Mouse (Mus musculus): ENCODE measurements around the gene Lars2. TPM values are rescaled to one million over a fixed set of nuclear protein-coding genes. Genes with fewer than 3 reads are reported as not detected.

The Lars2 gene
- polyA plus RNA-seq, 1 experiment, result 3,732 TPM

- TF ChIP-seq CTCF (IDR thresholded peaks at IDR 0.05; ENCODE audit: low read depth, low read length), result no peak
- TF ChIP-seq POLR2A (IDR thresholded peaks at IDR 0.05; ENCODE audit: borderline replicate concordance, low read depth, low read length), result no peak
- Histone ChIP-seq H3K4me1 (ENCODE audit: control insufficient read depth, insufficient read depth, low read length) (peaks cover 32% of the 10 kb centered on the region), H3K4me3 (ENCODE audit: insufficient read depth, low read length) (no peak overlapping the region), H3K27ac (ENCODE audit: insufficient read depth, low read depth, low read length) (peak overlapping the region; percentile 4; the same call in 1 of the 2 replicates)
Observed at GRCm38 (mm10) chr9:123503171-123503834, 136.6 kb downstream of the Lars2 start.

GRCm38 (mm10) chr9:123504325-123504724, 137.6 kb downstream of the Lars2 start:
- Histone ChIP-seq H3K27ac (ENCODE audit: insufficient read depth, low read depth, low read length) (no peak overlapping the region), H3K4me1 (ENCODE audit: control insufficient read depth, insufficient read depth, low read length) (peaks cover 32% of the 10 kb centered on the region), H3K4me3 (ENCODE audit: insufficient read depth, low read length) (no peak overlapping the region)
- TF ChIP-seq CTCF (IDR thresholded peaks at IDR 0.05; ENCODE audit: low read depth, low read length) (peak; percentile 90), POLR2A (IDR thresholded peaks at IDR 0.05; ENCODE audit: borderline replicate concordance, low read depth, low read length) (no peak)

GRCm38 (mm10) chr9:123505598-123505997, 138.9 kb downstream of the Lars2 start:
- TF ChIP-seq CTCF (IDR thresholded peaks at IDR 0.05; ENCODE audit: low read depth, low read length) (no peak), POLR2A (IDR thresholded peaks at IDR 0.05; ENCODE audit: borderline replicate concordance, low read depth, low read length) (no peak)
- no peak overlapping the region for H3K4me3 ChIP-seq (ENCODE audit: insufficient read depth, low read length)
- peaks cover 26% of the 10 kb centered on the region for H3K4me1 ChIP-seq (ENCODE audit: control insufficient read depth, insufficient read depth, low read length)
- H3K27ac ChIP-seq (ENCODE audit: insufficient read depth, low read depth, low read length), result no peak overlapping the region

GRCm38 (mm10) chr9:123506270-123507146, 139.8 kb downstream of the Lars2 start:
- Histone ChIP-seq H3K4me3 (ENCODE audit: insufficient read depth, low read length) (no peak overlapping the region), H3K4me1 (ENCODE audit: control insufficient read depth, insufficient read depth, low read length) (peaks cover 24% of the 10 kb centered on the region), H3K27ac (ENCODE audit: insufficient read depth, low read depth, low read length) (no peak overlapping the region)
- no peak for TF ChIP-seq CTCF (IDR thresholded peaks at IDR 0.05; ENCODE audit: low read depth, low read length)

GRCm38 (mm10) chr9:123507380-123507779, 140.7 kb downstream of the Lars2 start:
- no peak for TF ChIP-seq POLR2A (IDR thresholded peaks at IDR 0.05; ENCODE audit: borderline replicate concordance, low read depth, low read length)
- TF ChIP-seq CTCF (IDR thresholded peaks at IDR 0.05; ENCODE audit: low read depth, low read length), result no peak
- peaks cover 21% of the 10 kb centered on the region for H3K4me1 ChIP-seq (ENCODE audit: control insufficient read depth, insufficient read depth, low read length)
- no peak overlapping the region for H3K4me3 ChIP-seq (ENCODE audit: insufficient read depth, low read length)
- H3K27ac ChIP-seq (ENCODE audit: insufficient read depth, low read depth, low read length), result no peak overlapping the region

- H3K4me1 ChIP-seq (ENCODE audit: control insufficient read depth, insufficient read depth, low read length), result peaks cover 7% of the 10 kb centered on the region
- H3K27ac ChIP-seq (ENCODE audit: insufficient read depth, low read depth, low read length), result no peak overlapping the region
Observed at GRCm38 (mm10) chr9:123508986-123509385, 142.3 kb downstream of the Lars2 start.

GRCm38 (mm10) chr9:123509638-123510604, 143.2 kb downstream of the Lars2 start:
- Histone ChIP-seq H3K4me3 (ENCODE audit: insufficient read depth, low read length) (no peak overlapping the region), H3K4me1 (ENCODE audit: control insufficient read depth, insufficient read depth, low read length) (peaks cover 6% of the 10 kb centered on the region; the same call in 1 of the 2 replicates), H3K27ac (ENCODE audit: insufficient read depth, low read depth, low read length) (no peak overlapping the region)
- TF ChIP-seq CTCF (IDR thresholded peaks at IDR 0.05; ENCODE audit: low read depth, low read length), result no peak
- no peak for TF ChIP-seq POLR2A (IDR thresholded peaks at IDR 0.05; ENCODE audit: borderline replicate concordance, low read depth, low read length)

More at GRCm38 (mm10) chr9:123508986-123509385, 142.3 kb downstream of the Lars2 start:
- TF ChIP-seq CTCF (IDR thresholded peaks at IDR 0.05; ENCODE audit: low read depth, low read length) (no peak), POLR2A (IDR thresholded peaks at IDR 0.05; ENCODE audit: borderline replicate concordance, low read depth, low read length) (no peak)
- no peak overlapping the region for H3K4me3 ChIP-seq (ENCODE audit: insufficient read depth, low read length)

- H3K4me1 ChIP-seq (ENCODE audit: control insufficient read depth, insufficient read depth, low read length), result peaks cover 7% of the 10 kb centered on the region; the same call in 1 of the 2 replicates
- TF ChIP-seq CTCF (IDR thresholded peaks at IDR 0.05; ENCODE audit: low read depth, low read length) (no peak), POLR2A (IDR thresholded peaks at IDR 0.05; ENCODE audit: borderline replicate concordance, low read depth, low read length) (no peak)
- no peak overlapping the region for H3K4me3 ChIP-seq (ENCODE audit: insufficient read depth, low read length)
- H3K27ac ChIP-seq (ENCODE audit: insufficient read depth, low read depth, low read length), result no peak overlapping the region
Observed at GRCm38 (mm10) chr9:123510926-123511325, 144.2 kb downstream of the Lars2 start.

Other genes with a start within 250 kb of the Lars2 start
- not detected in 2 replicates for gene Clec3b, start 216.0 kb upstream of the Lars2 start, polyA plus RNA-seq (2012; ENCODE audit: insufficient read depth, insufficient read length, missing spikeins)
- gene Cdcp1, start 150.9 kb upstream of the Lars2 start, polyA plus RNA-seq (2012; ENCODE audit: insufficient read depth, insufficient read length, missing spikeins), result not detected in 2 replicates
- gene Tmem158, start 106.2 kb upstream of the Lars2 start, polyA plus RNA-seq (2012; ENCODE audit: insufficient read depth, insufficient read length, missing spikeins), result 0.75 and 1.4 TPM in 2 replicates
- 35.2 and 36.1 TPM in 2 replicates for gene Limd1, start 111.8 kb downstream of the Lars2 start, polyA plus RNA-seq (2012; ENCODE audit: insufficient read depth, insufficient read length, missing spikeins)
- gene Sacm1l, start 162.8 kb downstream of the Lars2 start, polyA plus RNA-seq (2012; ENCODE audit: insufficient read depth, insufficient read length, missing spikeins), result 34.8 and 37.9 TPM in 2 replicates